Mouse (Mus musculus) liver, embryonic 14.5 days (tissue): ENCODE results near the gene Syne2. TPM values are rescaled to one million over a fixed set of nuclear protein-coding genes. Genes with fewer than 3 reads are reported as not detected.
A peak's percentile ranks its signal among the peaks of the same experiment; 100 is the strongest.

Source experiments
- ATAC-seq: fragments of 200-750 bp; cut with Nextera tagmentation; 2 replicates; pipeline ENCODE4 v1.8.0; 2017; ENCODE audit warnings: moderate number of reproducible peaks, mild to moderate bottlenecking, moderate library complexity; ENCODE audit not compliant: insufficient read depth
- DNase-seq, 3 experiments: peaks; one replicate each; pipeline ENCODE4 v3.0.0-alpha.2; 2012 to 2013; ENCODE audit warnings: low read depth in 3 of 3, low spot score in 3 of 3
- H3K27ac ChIP-seq: fragments of 300-500 bp; sonication (generic); 2 replicates; pipeline ENCODE4 v1.5.1; 2014; ENCODE audit warnings: moderate library complexity, mild to moderate bottlenecking, control low read depth, inconsistent platforms
- H3K27me3 ChIP-seq: fragments of 300-500 bp; sonication (generic); 2 replicates; pipeline ENCODE4 v1.6.1; 2014; ENCODE audit warnings: mild to moderate bottlenecking, low read length, moderate library complexity; ENCODE audit not compliant: control insufficient read depth, insufficient read depth
- H3K36me3 ChIP-seq: fragments of 300-500 bp; sonication (generic); replicated peaks from 2 replicates; pipeline ENCODE4 v1.6.1; 2014; ENCODE audit warnings: low read depth; ENCODE audit not compliant: control insufficient read depth, insufficient read depth
- H3K4me1 ChIP-seq, 2 experiments: fragments of 200-500 bp in 1 of 2; fragments of 300-500 bp in 1 of 2; sonication (generic) in 1 of 2; replicated peaks; 2 replicates each; pipeline ENCODE4 v1.6.1; 2012 to 2014; ENCODE audit warnings: antibody characterized with exemption in 1 of 2, inconsistent platforms in 1 of 2, low read length in 1 of 2; ENCODE audit not compliant: control insufficient read depth in 2 of 2, insufficient read depth in 2 of 2
- H3K4me2 ChIP-seq: fragments of 300-500 bp; sonication (generic); 2 replicates; pipeline ENCODE4 v1.6.1; 2014; ENCODE audit warnings: low read depth, mild to moderate bottlenecking, control low read depth, moderate library complexity
- H3K4me3 ChIP-seq, 2 experiments: fragments of 200-500 bp in 1 of 2; fragments of 300-500 bp in 1 of 2; sonication (generic) in 1 of 2; 2 replicates each; pipeline ENCODE4 v1.5.1; 2012 to 2014; ENCODE audit warnings: low read depth in 2 of 2, low read length in 2 of 2, mild to moderate bottlenecking in 2 of 2, control low read depth in 1 of 2, inconsistent platforms in 1 of 2, moderate library complexity in 1 of 2; ENCODE audit not compliant: insufficient read depth in 1 of 2
- H3K9ac ChIP-seq: fragments of 300-500 bp; sonication (generic); replicated peaks from 2 replicates; pipeline ENCODE4 v1.6.1; 2014; ENCODE audit warnings: mild to moderate bottlenecking, control low read depth, moderate library complexity
- H3K9me3 ChIP-seq: fragments of 300-500 bp; sonication (generic); 2 replicates; pipeline ENCODE4 v1.6.1; 2016; ENCODE audit warnings: low read length, mixed read lengths; ENCODE audit not compliant: control insufficient read depth
- CTCF ChIP-seq: IDR thresholded peaks from 2 replicates; pipeline ENCODE4 v1.5.1; 2016; ENCODE audit warnings: antibody characterized with exemption, low read depth, control low read depth
- EP300 ChIP-seq: IDR thresholded peaks from 2 replicates; pipeline ENCODE4 v1.6.1; 2016; ENCODE audit warnings: antibody characterized with exemption, low read depth
- WGBS: fragments of 180-500 bp; shearing (Covaris S2); extraction: QIAGEN DNeasy Blood & Tissue Kit; methylation state at CpG from one replicate; pipeline ENCODE4 v1.1.7; 2014; ENCODE audit not compliant: insufficient replicate concordance; 5-methylcytosine and 5-hydroxymethylcytosine counted together
- polyA plus RNA-seq, 2 experiments: library from polyadenylated mRNA; depleted of rRNA in 1 of 2; stranded (reverse) in 1 of 2; unstranded in 1 of 2; fragments of >200 nt; fragmentation: Nextera tagmentation in 1 of 2; extraction: Ambion mirVana in 1 of 2; gene quantifications; 2 replicates each; pipeline versions ENCODE4 v1.2.1 to v1.2.3; 2012 to 2014

Syne2 gene
- polyA plus RNA-seq, 2 experiments: 2.1 to 3.0 TPM

- Histone ChIP-seq H3K27me3 (peaks cover 28% of the 10 kb centered on the region), H3K9me3 (no peaks in the 10 kb centered on the region), H3K27ac (no peak overlapping the region), H3K4me1 (no peaks in the 10 kb centered on the region), H3K4me2 (no peak overlapping the region), H3K36me3 (no peaks in the 10 kb centered on the region), H3K9ac (no peak overlapping the region), H3K4me3 (no peak overlapping the region)
- 80% methylated on average over 2 of the region's 2 CpGs for WGBS
- no peak for TF ChIP-seq CTCF
- no peak for TF ChIP-seq EP300
- ATAC-seq (no peak), DNase-seq (no peak)
Measured at GRCm38 (mm10) chr12:75813766-75814165, 4.2 kb upstream of the Syne2 start.

- no peak overlapping the region for H3K27ac ChIP-seq
- ATAC-seq: no peak
- no peaks in the 10 kb centered on the region for H3K4me1 ChIP-seq
- H3K9me3 ChIP-seq: no peaks in the 10 kb centered on the region
- no peak overlapping the region for H3K4me2 ChIP-seq
- H3K36me3 ChIP-seq: no peaks in the 10 kb centered on the region
- H3K4me3 ChIP-seq: no peak overlapping the region
- no peak overlapping the region for H3K9ac ChIP-seq
- WGBS: 28% methylated on average over 6 of the region's 6 CpGs
- TF ChIP-seq EP300 (no peak), CTCF (no peak)
- no peak for DNase-seq
- H3K27me3 ChIP-seq: peaks cover 36% of the 10 kb centered on the region
Measured at GRCm38 (mm10) chr12:75814551-75814950, 3.4 kb upstream of the Syne2 start.

- TF ChIP-seq CTCF (no peak), EP300 (no peak)
- no peak for DNase-seq
Measured at GRCm38 (mm10) chr12:75816981-75817856, 715 bp upstream of the Syne2 start.

GRCm38 (mm10) chr12:75818453-75819434, 810 bp downstream of the Syne2 start:
- ATAC-seq (peak; percentile 64; the same call in 1 of the 2 replicates), DNase-seq (no peak)
- WGBS: under 1% methylated on average over 91 of the region's 93 CpGs
- no peaks in the 10 kb centered on the region for H3K9me3 ChIP-seq
- no peaks in the 10 kb centered on the region for H3K4me1 ChIP-seq
- TF ChIP-seq EP300 (no peak), CTCF (0 out of 2 replicates have a peak, but pooled peaks have one; percentile 9)
- H3K27me3 ChIP-seq: peaks cover 46% of the 10 kb centered on the region
- H3K27ac ChIP-seq: no peak overlapping the region
- peak overlapping the region; percentile 73 for H3K4me2 ChIP-seq
- H3K36me3 ChIP-seq: no peaks in the 10 kb centered on the region
- H3K9ac ChIP-seq: peak overlapping the region; percentile 38
- H3K4me3 ChIP-seq: peak overlapping the region; percentile 63 to 88

More at GRCm38 (mm10) chr12:75816981-75817856, 715 bp upstream of the Syne2 start:
- peaks cover 46% of the 10 kb centered on the region for H3K27me3 ChIP-seq
- ATAC-seq: no peak
- no peaks in the 10 kb centered on the region for H3K4me1 ChIP-seq
- H3K36me3 ChIP-seq: no peaks in the 10 kb centered on the region
- no peaks in the 10 kb centered on the region for H3K9me3 ChIP-seq
- H3K4me3 ChIP-seq: peak overlapping the region in 1 of 2 experiments; percentile 63; a peak in 2 of 4 replicates
- no peak overlapping the region for H3K27ac ChIP-seq
- H3K4me2 ChIP-seq: peak overlapping the region; percentile 73
- WGBS: 15% methylated on average over 21 of the region's 25 CpGs
- H3K9ac ChIP-seq: no peak overlapping the region
